Mouse (Mus musculus): Measurements from ENCODE around the gene Pttg1.

GRCm38 (mm10) chr11:43400131-43400530 is 25.9 kb downstream of the Pttg1 start:
- TF ChIP-seq POLR2A (IDR thresholded peaks at IDR 0.05; ENCODE audit: borderline replicate concordance, insufficient read depth, low read length), result no peak
- no peak for TF ChIP-seq CTCF (IDR thresholded peaks at IDR 0.05; ENCODE audit: borderline replicate concordance, insufficient read depth, low read depth, low read length)

All from cerebellum, adult 2 months (tissue).